Mouse (Mus musculus): ENCODE results near the gene Tspan14. TPM values are rescaled to one million over a fixed set of nuclear protein-coding genes. Genes with fewer than 3 reads are reported as not detected.

Gene Tspan14
- polyA plus RNA-seq, 1 experiment from 2014 or later, result 87.6 TPM

- WGBS, result 70% methylated on average over 3 of the region's 3 CpGs
- no peak for ATAC-seq (ENCODE audit: insufficient number of reproducible peaks, insufficient read depth, low FRiP score, low TSS enrichment)
- H3K27ac ChIP-seq, result no peak overlapping the region
Observed at GRCm38 (mm10) chr14:40914701-40915100, 51.9 kb downstream of the Tspan14 start.

GRCm38 (mm10) chr14:40913709-40914108 is 52.9 kb downstream of the Tspan14 start:
- Histone ChIP-seq H3K27ac (no peak overlapping the region), H3K9ac (no peak overlapping the region), H3K4me1 (no peaks in the 10 kb centered on the region), H3K27me3 (no peaks in the 10 kb centered on the region), H3K36me3 (peaks cover 57% of the 10 kb centered on the region), H3K4me3 (no peak overlapping the region), H3K4me2 (replicated peaks) (no peak overlapping the region), H3K9me3 (no peaks in the 10 kb centered on the region)
- ATAC-seq (ENCODE audit: insufficient number of reproducible peaks, insufficient read depth, low FRiP score, low TSS enrichment), result no peak
- 70% methylated on average over 6 of the region's 6 CpGs for WGBS

More at GRCm38 (mm10) chr14:40914701-40915100, 51.9 kb downstream of the Tspan14 start:
- no peaks in the 10 kb centered on the region for H3K4me1 ChIP-seq
- no peak overlapping the region for H3K4me2 ChIP-seq (replicated peaks)
- no peaks in the 10 kb centered on the region for H3K27me3 ChIP-seq
- H3K9me3 ChIP-seq, result no peaks in the 10 kb centered on the region
- H3K36me3 ChIP-seq, result peaks cover 47% of the 10 kb centered on the region
- no peak overlapping the region for H3K4me3 ChIP-seq
- H3K9ac ChIP-seq, result no peak overlapping the region

- H3K4me2 ChIP-seq (replicated peaks), result no peak overlapping the region
- no peak overlapping the region for H3K4me3 ChIP-seq
- H3K9ac ChIP-seq, result no peak overlapping the region
- no peak for ATAC-seq (ENCODE audit: insufficient number of reproducible peaks, insufficient read depth, low FRiP score, low TSS enrichment)
- no peak overlapping the region for H3K27ac ChIP-seq
- H3K27me3 ChIP-seq, result no peaks in the 10 kb centered on the region
- H3K36me3 ChIP-seq, result peaks cover 78% of the 10 kb centered on the region
- H3K4me1 ChIP-seq, result no peaks in the 10 kb centered on the region
- no peaks in the 10 kb centered on the region for H3K9me3 ChIP-seq
Observed at GRCm38 (mm10) chr14:40911529-40911928, 55.1 kb downstream of the Tspan14 start.

- no peak for ATAC-seq (ENCODE audit: insufficient number of reproducible peaks, insufficient read depth, low FRiP score, low TSS enrichment)
- Histone ChIP-seq H3K36me3 (peaks cover 69% of the 10 kb centered on the region), H3K4me2 (replicated peaks) (no peak overlapping the region), H3K27me3 (no peaks in the 10 kb centered on the region), H3K9ac (no peak overlapping the region), H3K4me3 (no peak overlapping the region), H3K9me3 (no peaks in the 10 kb centered on the region), H3K4me1 (no peaks in the 10 kb centered on the region), H3K27ac (no peak overlapping the region)
- WGBS, result 90% methylated on average over 9 of the region's 9 CpGs
Observed at GRCm38 (mm10) chr14:40908763-40909162, 57.8 kb downstream of the Tspan14 start.

- Histone ChIP-seq H3K9ac (no peak overlapping the region), H3K9me3 (no peaks in the 10 kb centered on the region), H3K27ac (no peak overlapping the region), H3K4me2 (replicated peaks) (no peak overlapping the region), H3K27me3 (no peaks in the 10 kb centered on the region), H3K36me3 (peaks cover 58% of the 10 kb centered on the region), H3K4me1 (peaks cover 3% of the 10 kb centered on the region; the same call in 1 of the 2 replicates), H3K4me3 (no peak overlapping the region)
- no peak for ATAC-seq (ENCODE audit: insufficient number of reproducible peaks, insufficient read depth, low FRiP score, low TSS enrichment)
- WGBS, result 88% methylated on average over 9 of the region's 9 CpGs
Observed at GRCm38 (mm10) chr14:40906770-40907169, 59.8 kb downstream of the Tspan14 start.

- Histone ChIP-seq H3K4me3 (no peak overlapping the region), H3K9ac (no peak overlapping the region), H3K36me3 (peaks cover 53% of the 10 kb centered on the region), H3K4me1 (peaks cover 3% of the 10 kb centered on the region; the same call in 1 of the 2 replicates), H3K9me3 (no peaks in the 10 kb centered on the region), H3K27ac (no peak overlapping the region), H3K27me3 (no peaks in the 10 kb centered on the region), H3K4me2 (replicated peaks) (no peak overlapping the region)
- no peak for ATAC-seq (ENCODE audit: insufficient number of reproducible peaks, insufficient read depth, low FRiP score, low TSS enrichment)
- 93% methylated on average over 8 of the region's 8 CpGs for WGBS
Observed at GRCm38 (mm10) chr14:40905813-40906212, 60.8 kb downstream of the Tspan14 start.

GRCm38 (mm10) chr14:40902307-40903055 is 64.1 kb downstream of the Tspan14 start:
- Histone ChIP-seq H3K4me3 (no peak overlapping the region), H3K27ac (no peak overlapping the region), H3K4me1 (peaks cover 3% of the 10 kb centered on the region; the same call in 1 of the 2 replicates), H3K27me3 (no peaks in the 10 kb centered on the region), H3K9me3 (no peaks in the 10 kb centered on the region), H3K36me3 (peaks cover 19% of the 10 kb centered on the region), H3K9ac (no peak overlapping the region), H3K4me2 (replicated peaks) (no peak overlapping the region)
- ATAC-seq (ENCODE audit: insufficient number of reproducible peaks, insufficient read depth, low FRiP score, low TSS enrichment), result no peak
- WGBS, result 81% methylated on average over 12 of the region's 12 CpGs

GRCm38 (mm10) chr14:40900267-40900666 is 66.3 kb downstream of the Tspan14 start:
- Histone ChIP-seq H3K4me1 (peaks cover 3% of the 10 kb centered on the region; the same call in 1 of the 2 replicates), H3K9ac (no peak overlapping the region), H3K27ac (no peak overlapping the region), H3K9me3 (no peaks in the 10 kb centered on the region), H3K36me3 (0 out of 2 replicates have a peak, but pooled peaks cover 1% of the 10 kb centered on the region), H3K4me3 (no peak overlapping the region), H3K4me2 (replicated peaks) (no peak overlapping the region), H3K27me3 (no peaks in the 10 kb centered on the region)
- ATAC-seq (ENCODE audit: insufficient number of reproducible peaks, insufficient read depth, low FRiP score, low TSS enrichment), result 0 out of 2 replicates have a peak, but pooled peaks have one; percentile 17
- WGBS, result 55% methylated on average over 2 of the region's 2 CpGs

GRCm38 (mm10) chr14:40897916-40898315 is 68.7 kb downstream of the Tspan14 start:
- Histone ChIP-seq H3K27ac (no peak overlapping the region), H3K4me3 (no peak overlapping the region), H3K9ac (no peak overlapping the region), H3K4me2 (replicated peaks) (no peak overlapping the region), H3K4me1 (peaks cover 13% of the 10 kb centered on the region), H3K27me3 (no peaks in the 10 kb centered on the region), H3K36me3 (no peaks in the 10 kb centered on the region), H3K9me3 (no peaks in the 10 kb centered on the region)
- 81% methylated on average over 3 of the region's 3 CpGs for WGBS
- no peak for ATAC-seq (ENCODE audit: insufficient number of reproducible peaks, insufficient read depth, low FRiP score, low TSS enrichment)

- Histone ChIP-seq H3K27ac (no peak overlapping the region), H3K9ac (no peak overlapping the region), H3K4me3 (no peak overlapping the region), H3K4me2 (replicated peaks) (no peak overlapping the region), H3K4me1 (peaks cover 13% of the 10 kb centered on the region), H3K9me3 (no peaks in the 10 kb centered on the region), H3K36me3 (no peaks in the 10 kb centered on the region), H3K27me3 (no peaks in the 10 kb centered on the region)
- no peak for ATAC-seq (ENCODE audit: insufficient number of reproducible peaks, insufficient read depth, low FRiP score, low TSS enrichment)
- whole genome bisulfite sequencing, result 76% methylated on average over 8 of the region's 8 CpGs
Observed at GRCm38 (mm10) chr14:40895681-40896080, 70.9 kb downstream of the Tspan14 start.

- 9% methylated on average over 23 of the region's 23 CpGs for WGBS
- no peaks in the 10 kb centered on the region for H3K36me3 ChIP-seq
- peaks cover 13% of the 10 kb centered on the region for H3K4me1 ChIP-seq
- peak; percentile 72 for ATAC-seq (ENCODE audit: insufficient number of reproducible peaks, insufficient read depth, low FRiP score, low TSS enrichment)
- H3K27ac ChIP-seq, result 0 out of 2 replicates have a peak overlapping the region, but pooled peaks have one; percentile 50
- H3K9ac ChIP-seq, result no peak overlapping the region
- peak overlapping the region; percentile 19; the same call in 1 of the 2 replicates for H3K4me3 ChIP-seq
- H3K27me3 ChIP-seq, result no peaks in the 10 kb centered on the region
- H3K4me2 ChIP-seq (replicated peaks), result peak overlapping the region; percentile 54
- H3K9me3 ChIP-seq, result no peaks in the 10 kb centered on the region
Observed at GRCm38 (mm10) chr14:40894576-40895247, 71.9 kb downstream of the Tspan14 start.

- 19% methylated on average over 8 of the region's 8 CpGs for WGBS
- Histone ChIP-seq H3K4me3 (peak overlapping the region; percentile 19; the same call in 1 of the 2 replicates), H3K9ac (no peak overlapping the region), H3K27ac (peak overlapping the region; percentile 50; the same call in 1 of the 2 replicates), H3K4me1 (peaks cover 13% of the 10 kb centered on the region), H3K9me3 (no peaks in the 10 kb centered on the region), H3K36me3 (no peaks in the 10 kb centered on the region), H3K27me3 (no peaks in the 10 kb centered on the region), H3K4me2 (replicated peaks) (peak overlapping the region; percentile 54)
- no peak for ATAC-seq (ENCODE audit: insufficient number of reproducible peaks, insufficient read depth, low FRiP score, low TSS enrichment)
Observed at GRCm38 (mm10) chr14:40893884-40894283, 72.7 kb downstream of the Tspan14 start.

Data from embryonic facial prominence, embryonic 12.5 days (tissue).